Mouse (Mus musculus): Measurements from ENCODE around the gene Chchd1. TPM values are rescaled to one million over a fixed set of nuclear protein-coding genes. Genes with fewer than 3 reads are reported as not detected.

Gene Chchd1
- polyA plus RNA-seq (2014; fragmentation: Illumina TruSeq; extraction: RNeasy Lipid Tissue Mini Kit (QIAGEN cat#74804); ENCODE audit: low read depth, low replicate concordance) = 71.1 TPM

GRCm38 (mm10) chr14:20702741-20703381 is at the start of gene Chchd1:
TSS of gene Chchd1 (plus strand) at chr14:20703006.

GRCm38 (mm10) chr14:20656361-20656760 is 46.4 kb upstream of the Chchd1 start, which contains the start of gene Myoz1:
TSS of gene Myoz1 (minus strand) at chr14:20656540.

GRCm38 (mm10) chr14:20668154-20668810 is 34.5 kb upstream of the Chchd1 start, which contains the start of gene Synpo2l:
TSS of gene Synpo2l (minus strand) at chr14:20668354.

GRCm38 (mm10) chr14:20674064-20674833 is 28.6 kb upstream of the Chchd1 start, which contains the start of gene Sec24c:
TSS of gene Sec24c (plus strand) at chr14:20674308.

GRCm38 (mm10) chr14:20694884-20695760 is 7.7 kb upstream of the Chchd1 start, which contains the start of gene Fut11:
TSS of gene Fut11 (plus strand) at chr14:20694968.

GRCm38 (mm10) chr14:20707201-20708190 is 4.7 kb downstream of the Chchd1 start, which contains the start of gene Zswim8:
TSS of gene Zswim8 (plus strand) at chr14:20707552.

GRCm38 (mm10) chr14:20733952-20734774 is 31.4 kb downstream of the Chchd1 start, which contains the start of gene Ndst2:
TSS of gene Ndst2 (minus strand) at chr14:20734562.

Other genes with a start within 250 kb of the Chchd1 start
- gene Anxa7, start 222.9 kb upstream of the Chchd1 start, polyA plus RNA-seq (2014; fragmentation: Illumina TruSeq; extraction: RNeasy Lipid Tissue Mini Kit (QIAGEN cat#74804); ENCODE audit: low read depth, low replicate concordance) = 20.7 TPM
- 2.8 TPM for gene Mss51, start 206.1 kb upstream of the Chchd1 start, polyA plus RNA-seq (2014; fragmentation: Illumina TruSeq; extraction: RNeasy Lipid Tissue Mini Kit (QIAGEN cat#74804); ENCODE audit: low read depth, low replicate concordance)
- 80.2 TPM for gene Ppp3cb, start 156.4 kb upstream of the Chchd1 start, polyA plus RNA-seq (2014; fragmentation: Illumina TruSeq; extraction: RNeasy Lipid Tissue Mini Kit (QIAGEN cat#74804); ENCODE audit: low read depth, low replicate concordance)
- gene Usp54, start 61.9 kb upstream of the Chchd1 start, polyA plus RNA-seq (2014; fragmentation: Illumina TruSeq; extraction: RNeasy Lipid Tissue Mini Kit (QIAGEN cat#74804); ENCODE audit: low read depth, low replicate concordance) = 12.8 TPM
- gene Myoz1, start 46.5 kb upstream of the Chchd1 start, polyA plus RNA-seq (2014; fragmentation: Illumina TruSeq; extraction: RNeasy Lipid Tissue Mini Kit (QIAGEN cat#74804); ENCODE audit: low read depth, low replicate concordance) = 0.22 TPM
- gene Synpo2l, start 34.7 kb upstream of the Chchd1 start, polyA plus RNA-seq (2014; fragmentation: Illumina TruSeq; extraction: RNeasy Lipid Tissue Mini Kit (QIAGEN cat#74804); ENCODE audit: low read depth, low replicate concordance) = 0.15 TPM
- 38.8 TPM for gene Sec24c, start 28.7 kb upstream of the Chchd1 start, polyA plus RNA-seq (2014; fragmentation: Illumina TruSeq; extraction: RNeasy Lipid Tissue Mini Kit (QIAGEN cat#74804); ENCODE audit: low read depth, low replicate concordance)
- gene Fut11, start 8.0 kb upstream of the Chchd1 start, polyA plus RNA-seq (2014; fragmentation: Illumina TruSeq; extraction: RNeasy Lipid Tissue Mini Kit (QIAGEN cat#74804); ENCODE audit: low read depth, low replicate concordance) = 4.8 TPM
- 11.4 TPM for gene Zswim8, start 4.5 kb downstream of the Chchd1 start, polyA plus RNA-seq (2014; fragmentation: Illumina TruSeq; extraction: RNeasy Lipid Tissue Mini Kit (QIAGEN cat#74804); ENCODE audit: low read depth, low replicate concordance)
- 4.3 TPM for gene Ndst2, start 31.6 kb downstream of the Chchd1 start, polyA plus RNA-seq (2014; fragmentation: Illumina TruSeq; extraction: RNeasy Lipid Tissue Mini Kit (QIAGEN cat#74804); ENCODE audit: low read depth, low replicate concordance)
- gene Camk2g, start 91.1 kb downstream of the Chchd1 start, polyA plus RNA-seq (2014; fragmentation: Illumina TruSeq; extraction: RNeasy Lipid Tissue Mini Kit (QIAGEN cat#74804); ENCODE audit: low read depth, low replicate concordance) = 20.8 TPM
- 0.91 TPM for gene Plau, start 133.7 kb downstream of the Chchd1 start, polyA plus RNA-seq (2014; fragmentation: Illumina TruSeq; extraction: RNeasy Lipid Tissue Mini Kit (QIAGEN cat#74804); ENCODE audit: low read depth, low replicate concordance)
- gene Vcl, start 226.4 kb downstream of the Chchd1 start, polyA plus RNA-seq (2014; fragmentation: Illumina TruSeq; extraction: RNeasy Lipid Tissue Mini Kit (QIAGEN cat#74804); ENCODE audit: low read depth, low replicate concordance) = 31.9 TPM